Mouse (Mus musculus): ENCODE measurements at regions not wholly inside any gene's neighbourhood (a gene's known extent, or its start where the extent isn't known, plus 50 kb on each side); places are given as distances from the start of the nearest gene placed in this dataset.
"Not testable (repeated sequence)": the region's sequence is repeated elsewhere in the genome, so short reads cannot be mapped to it uniquely, and the experiment has no call there.

DNA sequence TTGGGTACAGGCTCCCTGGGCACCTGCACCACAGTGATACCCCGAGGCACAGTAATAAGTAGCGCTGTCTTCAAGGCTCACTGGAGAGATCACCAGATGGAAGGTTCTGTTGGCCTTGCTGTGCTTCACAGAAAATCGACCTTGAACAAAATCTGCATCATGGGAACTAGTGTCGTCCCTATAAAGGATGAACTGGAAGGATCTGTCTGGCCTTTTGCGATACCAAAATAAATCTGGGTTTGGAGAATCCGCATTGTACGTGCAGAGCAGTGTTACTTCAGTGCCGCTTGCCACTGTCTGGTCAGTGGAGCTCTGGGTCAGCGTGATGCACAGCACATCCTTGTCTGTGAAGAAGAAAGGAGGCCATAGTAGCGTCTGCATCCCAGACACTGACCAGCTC, 105.3 kb downstream of the Dad1 start:
- DNase-seq (ENCODE audit: extremely low spot score) = no peak

DNA sequence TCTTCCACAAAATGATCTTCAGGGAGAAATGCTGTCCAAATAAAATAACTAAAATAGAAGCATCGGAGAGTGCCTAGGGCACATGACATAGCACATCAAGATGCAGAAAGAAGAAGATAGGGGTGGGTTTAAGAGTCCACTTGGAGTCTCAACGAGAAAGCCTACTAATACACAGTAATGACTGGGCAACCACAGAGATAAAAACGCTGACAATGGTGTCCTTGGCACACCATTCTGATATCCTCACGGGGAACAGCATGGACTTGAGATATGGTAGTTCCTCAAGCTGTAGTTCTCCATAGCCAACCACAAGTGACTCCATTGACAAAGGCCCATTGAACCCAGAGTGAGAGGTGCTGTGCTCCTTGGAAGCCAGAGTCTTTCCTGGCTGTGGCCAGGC, 105.8 kb downstream of the Dad1 start:
- no peak for DNase-seq (ENCODE audit: extremely low spot score)

DNA sequence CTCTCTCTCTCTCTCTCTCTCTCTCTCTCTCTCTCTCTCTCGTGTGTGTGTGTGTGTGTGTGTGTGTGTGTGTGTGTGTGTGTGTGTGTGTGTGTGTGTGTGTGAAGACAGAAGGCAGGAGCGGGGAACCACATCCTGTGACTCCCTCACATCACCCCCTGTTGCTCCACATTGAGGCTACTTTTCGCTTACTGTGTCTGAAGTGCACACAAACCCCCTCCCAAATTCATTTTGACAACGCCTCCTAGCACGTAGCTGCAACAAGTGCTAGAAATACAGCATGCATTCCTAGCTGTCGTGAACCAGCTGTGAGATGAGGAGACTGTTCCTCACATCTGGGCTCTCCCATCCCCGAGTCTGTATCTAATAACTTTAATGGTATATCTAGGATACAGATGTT, 106.4 kb downstream of the Dad1 start:
- no peak for DNase-seq (ENCODE audit: extremely low spot score)

DNA sequence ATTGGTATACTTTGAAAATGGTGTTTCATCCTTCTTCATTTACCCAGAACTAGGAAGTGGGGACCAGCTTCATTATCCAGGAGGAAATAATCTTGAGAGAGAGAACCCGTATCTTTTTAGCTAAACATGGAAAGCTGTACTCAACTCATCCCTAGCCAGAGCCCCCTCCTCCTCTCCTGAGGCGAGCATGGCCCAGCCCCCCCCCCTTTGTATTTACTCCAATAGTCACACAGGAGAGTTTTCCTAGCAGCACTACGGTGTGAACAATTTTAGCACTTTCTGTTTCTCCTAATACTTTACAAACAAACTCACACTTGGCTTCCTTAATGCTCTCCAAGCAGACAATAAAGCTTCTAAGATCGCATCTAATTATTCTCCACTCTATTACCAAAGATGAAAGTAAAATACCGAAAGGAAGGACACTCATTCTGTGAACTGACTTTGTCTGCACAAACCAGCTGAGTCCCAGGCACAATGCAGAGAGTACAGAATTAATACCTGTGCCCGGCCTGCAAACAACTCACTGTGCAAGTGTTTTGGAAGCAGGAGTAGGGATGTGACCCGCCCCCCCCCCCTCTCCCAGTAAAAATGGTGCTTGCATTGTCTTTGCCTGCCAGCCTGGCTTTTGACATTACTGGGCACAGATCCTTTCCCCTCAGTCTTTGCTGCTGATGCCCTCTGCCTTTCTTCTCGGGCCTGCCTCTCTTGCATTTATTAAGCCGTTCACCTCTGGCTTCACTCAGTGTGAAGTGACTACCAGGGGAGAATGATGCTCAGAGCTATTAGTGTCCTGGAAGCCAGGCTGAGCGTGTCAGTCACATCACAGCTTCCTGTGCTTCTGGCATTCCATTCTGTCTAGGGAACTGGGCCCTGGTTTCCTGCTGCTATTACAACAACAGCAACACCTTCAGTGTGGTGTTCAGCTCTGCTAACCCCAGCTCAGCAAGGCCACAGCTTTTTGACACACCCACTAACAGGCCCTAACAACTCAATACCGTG, 107.9 kb downstream of the Dad1 start:
- DNase-seq (ENCODE audit: extremely low spot score) = peak; percentile 24

DNA sequence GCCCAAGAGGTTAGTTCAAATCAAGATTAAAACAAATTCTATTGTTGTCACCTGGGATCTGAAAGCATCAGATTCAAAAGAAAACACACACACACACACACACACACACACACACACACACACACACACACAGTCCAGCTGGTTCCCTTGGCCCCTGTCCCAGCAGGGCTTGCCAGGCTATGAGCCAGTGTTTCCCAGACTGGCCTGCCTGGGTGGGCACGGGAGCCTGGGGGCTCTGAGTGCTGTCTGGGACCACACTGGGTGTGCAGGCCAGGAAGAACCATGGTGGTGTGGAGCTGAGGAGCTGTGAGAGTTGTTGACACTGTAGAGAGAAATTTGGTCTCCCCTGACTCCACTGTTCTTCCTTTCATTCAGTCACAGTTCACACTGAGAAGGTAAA, 110.1 kb downstream of the Dad1 start:
- DNase-seq (ENCODE audit: extremely low spot score) = no peak

DNA sequence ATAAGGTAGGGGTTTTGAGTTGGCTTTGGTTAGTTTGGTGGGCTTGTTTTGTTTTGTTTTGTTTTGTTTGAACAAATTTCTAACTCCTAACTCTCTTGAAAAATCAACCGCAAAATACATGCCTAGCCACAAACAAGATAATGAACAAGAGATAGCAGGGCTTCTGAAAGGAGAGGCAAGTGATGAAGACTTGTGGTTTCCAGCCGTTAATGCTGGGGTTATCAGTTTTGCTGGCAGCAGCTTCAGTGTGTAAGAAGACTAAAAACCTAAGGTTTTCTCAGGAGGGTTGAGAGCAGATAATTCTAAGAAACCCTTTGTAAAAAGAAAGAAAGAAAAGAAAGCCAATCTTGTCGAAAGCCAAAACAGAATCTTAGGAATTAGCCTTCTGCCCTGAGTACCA, 115.6 kb downstream of the Dad1 start:
- DNase-seq (ENCODE audit: extremely low spot score) = no peak

DNA sequence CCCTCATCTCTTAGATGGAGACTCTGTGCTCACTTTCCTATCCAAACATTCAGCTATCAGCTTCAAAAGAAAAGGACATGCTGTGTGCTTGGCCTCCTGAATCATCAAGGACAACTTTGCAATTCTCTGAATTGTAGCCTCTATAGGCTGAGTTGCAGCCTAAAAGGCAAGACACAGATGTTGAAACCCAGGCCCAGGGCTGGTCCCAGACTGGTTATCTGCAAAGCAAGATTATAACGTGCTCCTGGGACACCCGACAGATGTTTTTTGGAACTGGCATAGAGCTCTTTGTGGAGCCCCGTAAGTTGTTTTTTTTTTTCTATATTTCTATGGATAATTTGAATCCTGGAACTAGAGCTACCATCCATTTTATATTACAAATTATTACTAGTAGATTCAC, 117.4 kb downstream of the Dad1 start:
- no peak for DNase-seq (ENCODE audit: extremely low spot score)

DNA sequence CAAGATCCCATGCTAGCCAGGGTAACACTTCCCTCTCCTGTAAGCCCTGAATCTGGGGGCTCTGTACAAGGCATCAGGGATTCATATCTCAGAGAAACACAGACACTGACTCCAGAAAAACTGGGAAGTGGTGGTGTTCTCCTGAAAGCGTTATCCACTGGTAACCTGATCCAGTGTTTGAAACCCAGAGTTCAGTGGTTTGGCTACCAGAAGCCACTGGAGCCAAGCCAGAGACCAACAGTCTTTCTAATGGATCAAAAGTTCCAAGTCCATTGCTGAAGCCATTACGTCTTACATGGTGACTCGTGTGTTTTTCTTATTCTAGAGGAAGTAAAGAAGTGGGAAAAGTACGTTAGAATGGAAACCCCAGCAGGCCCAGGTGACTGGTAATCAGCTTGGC, 125.6 kb downstream of the Dad1 start:
- no peak for DNase-seq (ENCODE audit: extremely low spot score)

DNA sequence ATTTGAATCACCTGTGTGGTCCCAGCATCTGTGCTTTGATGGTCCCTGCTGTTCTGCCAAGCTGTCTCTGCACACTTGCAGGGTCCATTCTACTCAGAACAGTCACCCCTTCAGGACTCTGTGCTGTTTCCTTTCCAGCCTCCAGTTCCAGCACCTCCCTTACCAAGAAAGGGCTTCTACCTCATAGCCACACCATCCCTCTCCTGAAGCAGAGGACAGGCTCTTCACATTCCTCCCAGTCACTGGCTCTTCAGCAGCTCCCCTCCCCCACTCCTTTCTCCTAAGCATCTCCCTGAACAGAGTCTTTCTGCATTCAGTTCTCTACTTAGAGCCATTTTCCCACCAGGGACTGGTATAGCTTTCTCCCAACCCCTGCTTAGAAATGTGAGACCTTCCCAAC, 128.4 kb downstream of the Dad1 start:
- no peak for DNase-seq (ENCODE audit: extremely low spot score)

DNA sequence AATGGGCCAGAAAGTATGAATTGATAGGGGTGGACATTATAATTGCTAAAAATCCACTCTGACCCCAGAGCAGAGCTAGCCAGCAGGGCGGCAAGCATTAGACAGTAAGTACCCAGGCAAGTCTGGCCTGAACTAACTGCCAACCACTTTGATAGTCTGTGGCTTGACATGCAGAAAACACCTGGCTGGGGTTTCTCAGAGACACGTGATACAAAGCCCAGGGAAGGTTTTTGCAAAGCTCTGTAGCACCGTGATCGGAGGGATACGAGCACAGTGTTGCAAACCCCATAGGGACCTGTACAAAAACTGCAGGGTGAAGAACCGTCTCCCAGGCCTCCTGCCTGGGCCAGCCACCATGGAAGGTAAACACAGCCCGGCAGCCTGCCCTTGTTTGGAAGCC, 131.9 kb downstream of the Dad1 start:
- DNase-seq (ENCODE audit: extremely low spot score) = no peak

DNA sequence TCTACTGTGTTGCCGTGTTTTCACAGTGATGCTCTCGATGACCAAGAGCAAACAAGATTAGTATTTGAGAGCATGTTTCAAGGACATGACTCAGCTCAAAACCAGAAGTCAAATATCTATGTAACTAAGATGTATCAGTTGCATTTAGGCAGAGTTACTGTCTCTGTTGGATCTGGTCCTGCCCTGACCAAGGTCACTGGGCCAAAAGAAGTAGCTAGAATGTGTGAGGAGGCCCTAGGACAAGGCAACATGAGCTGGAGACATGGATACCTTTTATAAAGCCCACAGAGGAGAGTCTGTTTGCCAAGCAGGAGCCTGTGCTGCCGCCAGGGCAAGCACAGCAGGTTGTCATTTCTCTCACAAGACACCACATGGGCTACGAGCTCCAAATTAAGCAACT, 132.6 kb downstream of the Dad1 start:
- no peak for DNase-seq (ENCODE audit: extremely low spot score)

DNA sequence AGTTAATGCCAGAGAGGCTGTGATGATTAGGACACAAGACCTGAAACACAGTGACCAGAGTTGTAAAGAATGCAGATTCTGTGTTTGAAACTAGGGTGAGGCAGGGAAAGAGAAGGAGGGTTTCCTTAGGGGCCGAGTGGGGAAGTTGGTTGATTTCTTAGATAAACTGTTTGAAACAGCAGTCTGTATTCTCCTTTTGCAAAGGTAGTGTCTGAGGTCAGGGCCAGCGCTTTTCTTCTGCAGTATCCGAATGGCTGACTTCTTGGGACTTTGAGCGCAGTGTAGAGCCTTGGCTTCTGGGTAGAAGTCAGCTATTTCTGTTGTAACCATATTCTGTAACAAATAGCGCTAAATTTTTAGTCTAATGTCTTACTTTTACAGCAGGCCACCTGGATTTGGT, 133.7 kb downstream of the Dad1 start:
- DNase-seq (ENCODE audit: extremely low spot score) = no peak

DNA sequence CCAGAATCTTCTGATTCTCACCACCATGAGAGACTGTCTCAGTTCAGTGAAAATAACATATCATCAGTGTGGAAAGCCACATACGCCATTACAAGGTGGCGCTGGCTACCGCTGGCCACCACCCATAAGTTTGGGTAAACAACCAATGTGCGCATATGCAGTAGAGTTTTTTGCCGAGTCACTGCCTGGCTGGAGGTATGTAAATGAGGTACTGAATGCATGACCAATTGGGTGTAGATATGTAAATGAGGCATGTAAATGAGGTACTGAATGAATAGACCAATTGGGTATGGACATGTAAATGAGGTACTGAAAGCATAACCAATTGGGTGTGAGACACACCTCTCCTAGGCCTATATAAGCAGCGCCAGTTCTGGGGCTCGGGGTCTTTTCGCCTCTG, 136.3 kb downstream of the Dad1 start:
- not testable (repeated sequence) for DNase-seq (ENCODE audit: extremely low spot score)

DNA sequence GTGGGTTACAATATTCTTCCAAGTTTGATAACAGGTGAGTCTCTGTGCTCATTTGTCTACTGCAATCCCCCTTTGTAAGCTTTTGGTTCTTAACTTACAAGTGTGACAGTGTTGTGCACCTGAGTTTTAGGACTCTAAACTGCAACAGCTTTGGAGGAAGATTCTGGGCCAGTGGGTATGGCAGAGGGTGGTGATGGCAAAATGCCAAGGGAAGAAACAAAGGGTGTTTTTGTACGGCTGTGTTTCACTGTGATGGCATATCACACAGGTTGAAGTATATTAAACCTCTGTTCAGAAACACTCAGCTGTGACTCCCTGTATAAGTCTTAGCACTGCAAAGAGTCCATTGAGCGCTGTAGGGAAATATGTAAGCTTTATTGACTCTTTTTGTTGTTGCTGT, 140.7 kb downstream of the Dad1 start:
- DNase-seq (ENCODE audit: extremely low spot score) = no peak

DNA sequence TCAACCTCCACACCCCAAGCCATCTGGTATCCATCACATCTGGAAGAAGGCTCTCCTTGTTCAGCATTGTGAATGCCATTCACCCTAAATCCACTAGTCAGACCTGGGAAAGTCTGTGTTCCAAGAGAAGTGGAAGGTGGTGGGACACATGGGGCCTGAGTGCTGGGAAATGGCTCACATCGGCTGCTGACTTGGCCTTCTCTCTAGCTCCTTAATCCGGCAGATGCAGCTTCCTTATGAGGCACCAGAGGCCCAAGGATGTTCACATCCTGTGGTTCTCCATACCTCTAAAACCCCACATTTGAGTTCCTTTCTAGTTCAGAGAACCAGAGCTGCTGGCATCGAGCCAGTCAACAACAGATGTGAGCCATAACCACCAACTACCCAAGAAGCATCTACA, 142.9 kb downstream of the Dad1 start:
- DNase-seq (ENCODE audit: extremely low spot score) = no peak

DNA sequence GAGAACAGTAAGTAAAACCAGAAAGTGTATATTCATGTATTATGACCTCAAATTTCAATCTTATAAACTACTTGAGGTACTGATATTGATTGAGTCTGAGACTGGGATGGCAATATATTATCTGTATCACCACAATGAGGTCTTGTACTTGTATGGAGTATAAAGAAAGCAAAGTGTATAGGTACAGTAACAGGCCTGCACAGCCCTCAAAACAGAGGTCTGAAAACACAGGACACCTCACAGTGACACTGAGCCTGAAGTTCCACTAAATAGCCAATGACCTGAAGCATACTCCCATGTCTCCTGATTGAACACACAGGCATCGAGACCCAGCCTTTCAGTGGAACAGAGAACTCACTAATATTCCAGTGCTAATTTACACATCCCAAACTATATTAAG, 144.8 kb downstream of the Dad1 start:
- DNase-seq (ENCODE audit: extremely low spot score) = no peak

DNA sequence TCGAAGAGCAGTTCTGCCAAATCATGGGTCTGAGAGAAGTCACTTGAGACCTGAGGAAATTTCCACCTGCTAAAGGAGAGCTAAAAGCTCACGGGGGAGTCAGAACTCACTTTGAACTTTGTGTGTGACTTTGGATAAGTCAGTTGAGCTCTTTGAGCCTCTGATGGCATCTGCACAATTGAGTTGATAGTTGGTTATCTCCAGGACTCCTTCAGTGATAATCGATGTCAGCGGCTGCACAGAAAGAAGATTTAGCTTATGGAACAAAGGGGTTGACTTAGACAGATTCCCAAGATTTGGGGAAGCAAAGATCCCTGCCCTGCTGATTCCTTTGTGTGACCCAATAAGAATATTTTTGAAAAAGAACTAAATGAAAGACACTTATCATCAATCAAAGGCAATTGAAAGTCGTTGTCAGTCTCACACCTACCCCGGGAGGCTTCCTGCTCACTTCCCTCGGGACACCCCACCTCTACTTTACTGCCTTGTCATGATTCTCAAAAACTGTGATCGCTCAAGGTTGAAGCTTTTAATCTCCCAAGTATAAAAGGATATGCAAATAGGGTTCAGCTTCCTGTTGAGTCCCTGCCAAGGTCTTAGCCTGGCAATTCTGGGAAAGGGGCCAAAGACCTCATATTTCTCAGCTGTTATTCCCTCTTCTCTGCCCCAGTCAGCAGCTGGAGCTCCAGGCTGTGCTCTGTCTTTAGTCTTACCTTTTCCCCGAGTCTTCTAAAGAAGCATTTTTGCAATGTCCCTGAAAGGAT, 145.4 kb downstream of the Dad1 start:
- DNase-seq (ENCODE audit: extremely low spot score) = no peak

DNA sequence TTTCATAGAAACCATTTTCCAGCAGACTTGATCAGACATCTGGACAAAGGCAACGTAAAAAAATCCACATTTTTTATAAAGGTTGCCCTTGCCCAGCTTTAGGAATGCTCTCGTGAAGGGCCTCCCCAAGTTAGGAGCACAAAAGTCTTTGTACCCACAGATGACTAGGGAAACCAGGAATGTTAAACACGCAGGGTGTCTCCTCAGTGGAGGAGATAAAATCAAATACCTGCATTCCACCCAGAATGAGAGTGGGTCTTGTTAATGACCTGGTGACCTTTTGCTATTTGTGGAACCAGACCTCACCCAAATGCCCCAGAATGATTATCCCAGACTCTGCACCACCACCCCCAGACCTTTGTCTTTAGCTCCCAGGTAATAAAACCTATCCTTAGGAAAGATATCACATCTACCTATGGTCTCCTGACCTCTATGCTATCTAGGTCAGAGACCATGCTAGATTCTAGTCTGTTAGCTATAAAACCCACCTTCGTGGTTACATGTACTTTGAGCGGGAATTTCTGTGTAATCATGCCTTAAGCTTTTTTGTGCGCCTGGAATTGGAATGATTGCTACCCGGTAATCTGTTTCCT, 146.6 kb downstream of the Dad1 start:
- no peak for DNase-seq (ENCODE audit: extremely low spot score)

DNA sequence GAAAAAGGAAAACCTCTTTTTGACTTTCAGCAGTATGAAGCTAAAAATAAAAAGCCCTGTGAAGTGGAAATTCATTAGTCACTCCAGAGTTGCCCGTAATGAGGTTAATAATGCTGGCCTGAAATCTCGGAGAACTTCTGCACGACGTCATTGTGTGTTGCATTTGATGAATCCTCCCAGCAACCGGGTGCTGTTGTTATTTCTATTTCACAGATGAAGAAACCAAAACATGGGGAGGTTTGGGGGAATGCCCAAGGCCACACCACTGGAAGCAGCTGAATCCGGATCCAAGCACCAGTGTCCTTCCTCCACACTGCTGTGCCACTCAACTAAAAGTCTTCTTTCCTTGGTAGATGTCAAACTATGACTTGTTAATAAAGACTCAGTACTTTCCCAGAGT, 149.7 kb downstream of the Dad1 start:
- DNase-seq (ENCODE audit: extremely low spot score) = no peak

DNA sequence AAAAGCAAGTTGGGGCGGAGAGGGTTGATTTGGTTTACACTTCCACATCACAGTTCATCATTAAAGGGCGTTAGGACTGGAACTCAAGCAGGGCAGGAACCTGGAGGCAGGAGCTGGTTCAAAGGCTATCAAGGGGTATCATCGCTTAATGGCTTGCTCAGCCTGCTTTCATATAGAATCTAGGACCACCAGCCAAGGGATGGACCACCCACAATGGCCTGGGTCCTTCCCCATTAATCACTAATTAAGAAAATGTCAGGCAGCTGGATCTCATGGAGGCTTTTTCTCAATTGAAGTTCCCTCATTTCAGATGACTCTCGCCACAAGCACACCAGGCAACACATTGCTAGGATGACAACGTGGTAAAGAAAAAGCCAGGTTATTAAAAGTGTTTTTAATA, 150.4 kb downstream of the Dad1 start:
- DNase-seq (ENCODE audit: extremely low spot score) = no peak

DNA sequence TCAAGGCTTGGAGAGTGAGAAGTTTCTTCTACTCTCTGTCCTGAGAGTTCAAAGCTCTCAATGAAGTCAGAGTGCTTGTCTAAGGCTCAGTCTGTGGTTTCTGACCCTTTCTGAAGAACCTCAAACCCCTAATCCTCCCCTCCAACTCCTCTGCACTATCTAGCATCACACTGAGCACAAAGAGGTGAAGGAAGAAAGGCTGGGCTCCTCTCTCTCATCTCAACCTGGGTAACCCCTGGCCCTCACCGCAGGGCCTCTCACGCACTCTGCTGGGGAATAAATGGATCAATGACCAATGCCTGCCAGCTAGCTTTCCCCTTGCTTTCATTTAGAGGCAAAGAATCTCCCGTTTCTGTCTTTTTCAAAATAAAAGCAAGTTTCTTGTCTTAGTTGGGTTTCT, 150.8 kb downstream of the Dad1 start:
- DNase-seq (ENCODE audit: extremely low spot score) = no peak

DNA sequence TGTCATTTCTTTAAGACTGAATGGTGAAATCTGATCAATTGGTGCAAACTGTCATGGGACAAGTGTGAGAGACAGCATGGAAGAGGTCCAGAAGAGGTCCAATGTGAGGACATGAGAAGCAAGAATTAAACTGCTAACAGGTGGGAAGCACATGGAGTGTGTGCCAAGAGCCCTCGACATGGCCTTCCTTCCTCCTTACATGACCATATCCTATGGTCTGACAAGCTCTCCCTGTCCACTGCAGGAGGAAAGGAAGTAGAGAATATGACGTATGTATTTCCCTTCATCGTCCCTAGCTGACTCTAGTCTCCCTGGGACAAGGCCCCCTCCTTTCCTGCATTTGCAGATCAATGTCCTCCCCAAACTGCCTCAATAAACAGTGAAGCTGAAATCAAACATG, 152.1 kb downstream of the Dad1 start:
- DNase-seq (ENCODE audit: extremely low spot score) = no peak

DNA sequence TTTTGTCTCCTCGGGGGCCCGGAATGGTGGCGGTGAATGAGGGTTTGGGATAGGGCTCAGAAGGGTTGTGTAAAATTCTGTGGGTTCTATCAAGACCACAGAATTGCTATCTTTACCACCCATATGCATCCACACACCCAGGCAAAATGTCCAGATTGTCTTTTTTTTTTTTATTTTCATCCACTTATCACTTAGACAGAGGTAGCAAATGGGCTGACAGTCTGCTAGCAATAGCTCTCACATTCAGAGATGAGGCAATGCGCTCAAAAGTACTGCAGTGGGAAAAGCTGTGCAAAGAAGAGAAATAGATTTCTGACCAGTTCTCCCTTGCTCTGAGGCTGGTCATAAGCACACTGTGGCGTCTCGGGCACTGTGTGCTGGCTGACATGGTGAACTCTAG, 154.5 kb downstream of the Dad1 start:
- DNase-seq (ENCODE audit: extremely low spot score) = no peak

Measured in embryo, embryonic 9.5 days (tissue).